Mouse (Mus musculus) ES-Bruce4 (cell line): ENCODE data around the gene Zfp992. TPM values are rescaled to one million over a fixed set of nuclear protein-coding genes. Genes with fewer than 3 reads are reported as not detected.
"Not testable (repeated sequence)": the region's sequence is repeated elsewhere in the genome, so short reads cannot be mapped to it uniquely, and the experiment has no call there.

Experiments used
- H3K27ac ChIP-seq: 2 replicates; pipeline ENCODE4 v1.5.1; 2012; ENCODE audit warnings: low read length, inconsistent platforms; ENCODE audit not compliant: insufficient read depth
- H3K27me3 ChIP-seq: 2 replicates; pipeline ENCODE4 v1.6.1; 2012; ENCODE audit warnings: mild to moderate bottlenecking, low read length, inconsistent platforms; ENCODE audit not compliant: control insufficient read depth, poor library complexity, insufficient read depth, severe bottlenecking
- H3K36me3 ChIP-seq: 2 replicates; pipeline ENCODE4 v1.6.1; 2012; ENCODE audit warnings: inconsistent platforms, mild to moderate bottlenecking, low read length, moderate library complexity; ENCODE audit not compliant: control insufficient read depth, poor library complexity, insufficient read depth, severe bottlenecking
- H3K4me1 ChIP-seq: one replicate; pipeline ENCODE4 v1.8.1; 2011; ENCODE audit warnings: low read length; ENCODE audit not compliant: control insufficient read depth, insufficient read depth
- H3K4me3 ChIP-seq: 2 replicates; pipeline ENCODE4 v1.5.1; 2011; ENCODE audit warnings: low read depth, mild to moderate bottlenecking, low read length
- H3K9ac ChIP-seq: 2 replicates; pipeline ENCODE4 v1.6.1; 2012; ENCODE audit warnings: low read depth, mild to moderate bottlenecking, inconsistent platforms; ENCODE audit not compliant: poor library complexity, severe bottlenecking
- H3K9me3 ChIP-seq: replicated peaks from 2 replicates; pipeline ENCODE4 v1.6.1; 2012; ENCODE audit warnings: mild to moderate bottlenecking, low read length, inconsistent platforms; ENCODE audit not compliant: control insufficient read depth, poor library complexity, insufficient read depth, severe bottlenecking
- CTCF ChIP-seq: IDR thresholded peaks from one replicate; pipeline ENCODE4 v1.8.1; 2011; ENCODE audit warnings: low read depth, low read length
- EP300 ChIP-seq: IDR thresholded peaks from 2 replicates; pipeline ENCODE4 v1.6.1; 2011; ENCODE audit warnings: low read depth, low read length; ENCODE audit not compliant: insufficient read depth
- POLR2A ChIP-seq: IDR thresholded peaks from one replicate; pipeline ENCODE4 v1.8.1; 2011; ENCODE audit warnings: low read length; ENCODE audit not compliant: insufficient read depth
- polyA plus RNA-seq: library from polyadenylated mRNA; stranded (reverse); fragments of >200 nt; gene quantifications from 2 replicates; pipeline ENCODE4 v1.2.4, GENCODE M21; 2011; ENCODE audit warnings: low read depth; ENCODE audit not compliant: missing spikeins, insufficient read depth, insufficient read length

The Zfp992 gene
- polyA plus RNA-seq, 1 experiment: 23.7 TPM

DNA sequence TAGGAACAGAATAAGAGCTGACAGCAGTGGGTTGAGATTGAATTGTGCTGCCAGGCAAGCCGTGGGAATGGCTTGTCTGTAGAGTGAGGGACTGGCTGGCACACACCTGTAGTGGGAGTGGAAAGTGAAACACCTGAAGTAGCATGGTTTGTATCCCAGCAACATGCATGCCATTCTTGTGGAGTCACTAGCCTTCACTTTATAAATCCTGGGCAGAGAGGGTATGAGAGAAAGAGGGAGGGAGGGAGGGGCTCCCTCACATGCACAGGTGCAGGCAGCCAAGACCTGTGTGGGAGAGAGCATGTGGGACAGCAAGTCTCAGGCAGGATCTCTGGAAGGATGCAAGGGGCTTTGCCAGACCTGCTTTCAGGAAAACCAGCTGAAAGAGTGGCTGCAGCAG, 8.9 kb downstream of the Zfp992 start:
- Histone ChIP-seq H3K4me1 (no peaks in the 10 kb centered on the region), H3K27me3 (no peaks in the 10 kb centered on the region), H3K9ac (no peak overlapping the region), H3K36me3 (peaks cover 9% of the 10 kb centered on the region), H3K4me3 (no peak overlapping the region), H3K27ac (no peak overlapping the region), H3K9me3 (no peaks in the 10 kb centered on the region; the same call in 1 of the 2 replicates)
- no peak for TF ChIP-seq CTCF
- TF ChIP-seq POLR2A: no peak
- TF ChIP-seq EP300: no peak

DNA sequence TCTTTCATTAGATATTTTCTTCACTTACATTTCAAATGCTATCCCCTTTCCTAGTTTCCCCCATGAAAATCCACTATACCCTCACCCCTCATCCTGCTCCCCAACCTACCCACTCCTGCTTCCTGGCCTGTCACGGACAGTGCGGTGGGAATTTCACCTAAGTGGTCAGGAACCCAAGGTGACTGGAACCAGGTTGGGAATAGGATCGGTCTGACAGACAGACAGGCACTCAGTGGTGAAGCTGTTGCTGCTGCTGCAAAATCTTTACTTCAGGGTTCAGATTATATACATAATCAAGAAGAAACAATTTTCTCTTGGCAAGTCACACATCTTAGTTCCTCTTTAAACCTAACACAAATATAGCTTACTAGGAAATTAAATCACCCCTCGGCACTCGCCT, 11.0 kb downstream of the Zfp992 start:
- not testable (repeated sequence) for H3K27me3 ChIP-seq, H3K4me3 ChIP-seq, H3K9me3 ChIP-seq, H3K9ac ChIP-seq, H3K4me1 ChIP-seq, H3K27ac ChIP-seq
- peaks cover 10% of the 10 kb centered on the region for H3K36me3 ChIP-seq

GRCm38 (mm10) chr4:146460685-146461084, 11.9 kb downstream of the Zfp992 start:
- not testable (repeated sequence) for H3K27me3 ChIP-seq, H3K4me3 ChIP-seq, H3K27ac ChIP-seq, H3K4me1 ChIP-seq, H3K9ac ChIP-seq
- peaks cover 18% of the 10 kb centered on the region for H3K36me3 ChIP-seq
- H3K9me3 ChIP-seq: peaks cover 13% of the 10 kb centered on the region

DNA sequence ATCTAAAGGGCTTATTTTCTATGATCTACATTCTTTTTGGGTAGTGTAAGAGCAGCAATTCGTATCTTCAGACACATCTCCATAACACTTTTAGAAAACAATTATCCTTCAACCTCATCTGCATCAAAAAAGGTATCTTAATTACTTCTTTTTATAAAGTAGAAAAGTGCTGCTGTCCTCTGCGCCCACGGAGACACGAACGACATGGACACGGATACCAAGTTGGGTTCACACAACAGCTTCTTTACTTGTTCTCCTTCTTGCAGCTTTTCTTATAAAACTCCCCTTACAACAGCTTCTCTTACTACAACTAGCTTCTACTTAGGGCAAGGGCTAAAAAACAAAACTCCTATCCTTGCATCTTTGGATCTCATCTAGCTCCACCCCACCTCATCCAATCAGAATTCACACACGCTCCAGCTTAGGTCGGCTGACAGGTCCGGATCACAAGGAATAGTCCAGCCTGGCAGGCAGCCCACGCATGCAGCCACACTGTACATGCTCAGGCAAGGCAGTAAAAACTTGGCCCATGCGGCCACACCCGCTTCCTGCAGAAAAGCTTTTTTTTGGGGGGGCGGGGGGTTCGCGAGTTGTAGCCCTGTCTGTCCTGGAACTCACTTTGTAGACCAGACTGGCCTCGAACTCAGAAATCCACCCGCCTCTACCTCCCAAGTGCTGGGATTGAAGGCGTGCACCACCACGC, 15.0 kb downstream of the Zfp992 start:
- H3K27ac ChIP-seq, H3K27me3 ChIP-seq, H3K9ac ChIP-seq, H3K4me1 ChIP-seq, H3K4me3 ChIP-seq: not testable (repeated sequence)
- Histone ChIP-seq H3K9me3 (peaks cover 17% of the 10 kb centered on the region), H3K36me3 (peaks cover 11% of the 10 kb centered on the region)

- H3K9me3 ChIP-seq: peaks cover 28% of the 10 kb centered on the region
- not testable (repeated sequence) for H3K4me3 ChIP-seq, H3K27ac ChIP-seq, H3K36me3 ChIP-seq, H3K9ac ChIP-seq, H3K27me3 ChIP-seq, H3K4me1 ChIP-seq
Measured at GRCm38 (mm10) chr4:146469984-146470383, 21.2 kb downstream of the Zfp992 start.

DNA sequence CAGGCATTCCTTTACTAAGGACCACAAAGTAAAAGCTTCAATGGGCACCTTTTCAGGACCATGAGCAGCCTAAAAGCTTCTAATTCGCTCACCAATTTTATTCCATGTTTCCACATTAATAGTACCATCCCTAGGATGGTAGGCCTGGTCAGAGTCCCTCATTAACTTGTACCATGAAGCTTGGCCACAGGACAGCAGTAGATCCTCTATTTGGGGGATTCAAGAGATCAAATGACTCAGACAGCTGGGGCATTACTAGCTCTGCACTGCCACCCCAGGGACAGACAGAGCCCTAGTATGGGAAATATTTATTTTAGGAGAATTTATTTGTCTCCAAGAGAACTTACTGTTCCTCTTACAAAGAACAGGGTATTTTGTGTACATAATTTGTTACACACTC, 25.4 kb downstream of the Zfp992 start:
- H3K9ac ChIP-seq, H3K4me1 ChIP-seq, H3K4me3 ChIP-seq, H3K27ac ChIP-seq, H3K36me3 ChIP-seq: not testable (repeated sequence)
- H3K9me3 ChIP-seq: peaks cover 26% of the 10 kb centered on the region
- H3K27me3 ChIP-seq: peaks cover 10% of the 10 kb centered on the region

GRCm38 (mm10) chr4:146474716-146475676, 26.2 kb downstream of the Zfp992 start:
- Histone ChIP-seq H3K9me3 (peaks cover 21% of the 10 kb centered on the region), H3K4me3 (peak overlapping the region; percentile 28)

GRCm38 (mm10) chr4:146476260-146476659, 27.4 kb downstream of the Zfp992 start:
- not testable (repeated sequence) for H3K4me3 ChIP-seq, H3K9ac ChIP-seq, H3K4me1 ChIP-seq, H3K36me3 ChIP-seq, H3K27ac ChIP-seq
- peaks cover 10% of the 10 kb centered on the region for H3K27me3 ChIP-seq
- H3K9me3 ChIP-seq: peaks cover 14% of the 10 kb centered on the region

More at GRCm38 (mm10) chr4:146474716-146475676, 26.2 kb downstream of the Zfp992 start:
- Histone ChIP-seq H3K27me3 (peaks cover 10% of the 10 kb centered on the region), H3K9ac (peak overlapping the region; percentile 38)
- not testable (repeated sequence) for H3K27ac ChIP-seq, H3K4me1 ChIP-seq, H3K36me3 ChIP-seq

- not testable (repeated sequence) for H3K27ac ChIP-seq, H3K4me1 ChIP-seq, H3K4me3 ChIP-seq, H3K9ac ChIP-seq, H3K36me3 ChIP-seq
- Histone ChIP-seq H3K9me3 (peaks cover 14% of the 10 kb centered on the region), H3K27me3 (peaks cover 10% of the 10 kb centered on the region)
Measured at GRCm38 (mm10) chr4:146476959-146477358, 28.1 kb downstream of the Zfp992 start.
